Mouse (Mus musculus): ENCODE results near the gene Snd1.

Gene Snd1

DNA sequence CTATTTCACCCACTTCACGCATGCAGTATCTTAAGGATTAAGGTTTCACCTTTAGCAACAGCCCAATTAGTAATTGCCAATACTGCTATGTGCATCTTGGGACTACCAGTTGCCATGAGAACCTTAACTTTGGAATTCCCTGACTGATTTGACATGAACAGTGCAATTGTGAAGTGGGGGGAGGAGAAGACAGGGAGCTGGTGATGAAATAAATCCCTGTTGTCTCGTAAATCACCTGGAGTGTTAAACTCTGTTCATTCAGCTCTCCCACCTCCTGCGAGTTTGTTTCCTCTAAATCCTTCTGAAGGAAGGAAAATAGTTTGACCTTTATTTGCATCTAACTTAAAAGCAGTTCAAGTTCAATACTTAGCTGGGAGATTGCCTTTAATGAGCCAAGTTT, 286.8 kb downstream of the Snd1 start:
- DNase-seq: no peak

DNA sequence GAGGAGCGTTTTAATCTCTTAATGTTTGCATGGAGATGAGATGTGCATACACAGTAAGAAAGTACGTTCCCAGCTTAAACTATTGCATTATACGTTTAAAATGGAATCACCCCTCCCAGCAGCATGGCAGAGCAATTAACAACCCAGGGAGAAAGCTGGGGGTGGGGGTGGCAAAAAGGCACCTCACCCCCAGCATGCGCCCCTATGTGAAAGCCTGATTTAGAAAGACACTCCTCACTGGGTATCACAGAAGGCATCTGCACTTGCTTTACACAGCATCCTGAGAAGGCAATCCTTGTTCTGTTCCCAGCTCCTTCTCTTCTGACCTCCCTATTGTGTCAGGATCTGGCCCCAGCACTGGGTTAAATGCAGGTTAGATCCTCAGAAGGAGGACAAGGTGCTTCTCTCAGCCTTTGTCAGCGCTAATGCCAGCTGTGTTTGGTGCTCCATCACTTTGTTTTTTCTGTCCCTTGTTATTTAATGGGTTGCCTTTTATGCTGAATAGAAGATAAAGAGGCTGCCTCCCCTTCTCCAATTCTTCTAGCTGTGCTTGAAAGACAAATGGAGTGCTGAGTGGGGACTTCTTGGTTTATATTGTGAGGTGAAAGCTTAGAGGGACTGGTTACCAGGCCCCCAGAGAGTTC, 287.3 kb downstream of the Snd1 start:
- no peak for DNase-seq

- DNase-seq: no peak
These were observed 291.7 kb downstream of the Snd1 start for GRCm38 (mm10) chr6:28766622-28767021.

DNA sequence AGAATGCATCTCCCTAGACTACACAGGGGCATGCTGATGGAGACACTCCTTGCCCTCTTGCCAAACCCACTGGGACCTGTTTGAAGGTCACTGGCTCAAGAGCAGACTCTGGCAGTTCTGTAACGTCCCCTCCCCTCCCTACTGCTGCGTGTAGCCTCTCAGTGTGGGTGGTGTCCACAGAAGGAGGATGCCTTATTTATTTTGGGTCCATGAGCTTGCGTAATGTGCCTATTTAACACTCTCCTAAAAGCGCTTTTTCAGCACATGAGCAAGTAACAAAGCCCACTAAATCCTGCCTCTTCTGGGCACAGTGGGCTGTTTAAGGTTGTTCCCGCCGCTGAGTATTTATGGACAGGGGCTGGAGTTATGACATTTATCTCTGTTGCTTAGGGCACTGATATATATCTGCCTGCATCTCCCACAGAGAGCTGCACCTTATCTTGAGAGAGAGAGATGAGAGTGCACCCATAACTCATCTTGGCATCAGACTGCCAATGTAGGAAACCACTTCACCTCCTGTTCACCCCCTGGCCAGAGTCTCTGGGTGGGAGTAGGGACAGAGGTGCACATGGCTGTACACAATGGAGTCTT, 293.0 kb downstream of the Snd1 start:
- no peak for DNase-seq

- no peak for DNase-seq
These were observed 296.4 kb downstream of the Snd1 start for GRCm38 (mm10) chr6:28771331-28771730.

DNA sequence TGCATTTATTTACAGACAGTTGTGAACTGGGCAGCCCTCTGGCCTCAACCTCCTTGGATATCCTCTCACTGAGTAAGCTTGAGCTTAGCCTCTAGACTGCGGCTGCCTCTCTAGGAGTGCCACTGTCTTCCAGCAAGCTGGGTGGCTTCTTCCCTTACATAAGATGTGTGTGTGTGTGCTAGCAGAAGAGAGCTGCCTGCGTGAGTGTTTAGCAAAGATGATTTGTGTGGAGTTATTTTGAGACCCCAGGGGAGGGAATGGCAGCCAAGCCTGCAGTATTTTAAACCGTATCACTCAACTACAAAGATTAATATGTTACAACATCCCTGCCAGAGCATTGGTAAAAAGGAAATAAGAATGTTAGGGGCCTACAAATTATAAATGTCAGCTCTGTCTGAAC, 306.8 kb downstream of the Snd1 start:
- DNase-seq: peak; percentile 41

DNA sequence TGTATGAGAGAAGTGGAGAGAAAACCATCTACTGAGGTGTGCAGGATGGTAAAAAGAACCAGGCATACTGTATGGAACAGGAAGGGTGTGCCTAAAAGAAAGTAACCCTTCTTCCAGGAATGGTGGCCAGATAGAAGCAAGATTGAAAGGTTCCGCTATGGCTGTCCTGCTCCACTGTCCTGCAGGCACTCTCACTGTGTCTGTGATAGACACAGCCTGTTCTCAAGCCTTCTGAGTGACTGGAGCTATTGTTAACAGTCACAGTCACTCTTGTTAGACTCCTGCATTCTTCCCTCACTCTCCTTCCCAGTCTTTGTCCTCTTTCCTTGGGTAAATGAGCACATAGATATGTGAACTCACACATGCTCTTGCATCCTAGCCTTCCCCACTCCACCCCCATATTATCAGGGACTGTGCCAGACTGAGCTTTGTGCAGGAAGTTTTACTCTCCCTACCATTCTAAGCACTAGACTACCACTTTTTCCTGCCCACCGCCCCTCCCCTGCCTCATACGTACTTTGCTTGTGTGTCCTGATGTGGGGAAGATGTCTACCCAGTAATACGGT, 308.2 kb downstream of the Snd1 start:
- DNase-seq: no peak

DNA sequence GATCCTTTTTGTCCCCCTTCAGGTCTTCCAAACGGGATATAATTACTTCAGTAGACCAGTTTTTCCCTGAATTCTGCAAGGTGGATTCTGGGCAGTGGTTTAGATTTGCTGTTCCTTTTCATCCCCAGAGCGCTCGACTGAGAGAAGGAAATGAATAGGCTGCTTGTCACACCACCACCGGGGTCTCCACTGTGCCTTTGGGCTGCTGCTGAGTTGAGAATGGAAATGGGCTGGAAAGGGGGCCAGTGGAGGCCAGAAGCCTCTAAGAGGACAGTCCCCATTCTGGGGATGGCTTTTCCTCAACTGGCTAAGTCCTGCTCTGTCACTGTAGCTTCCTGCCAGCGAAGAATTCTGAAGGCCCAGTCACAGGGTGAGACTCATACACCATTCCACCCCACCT, 309.0 kb downstream of the Snd1 start:
- no peak for DNase-seq

DNA sequence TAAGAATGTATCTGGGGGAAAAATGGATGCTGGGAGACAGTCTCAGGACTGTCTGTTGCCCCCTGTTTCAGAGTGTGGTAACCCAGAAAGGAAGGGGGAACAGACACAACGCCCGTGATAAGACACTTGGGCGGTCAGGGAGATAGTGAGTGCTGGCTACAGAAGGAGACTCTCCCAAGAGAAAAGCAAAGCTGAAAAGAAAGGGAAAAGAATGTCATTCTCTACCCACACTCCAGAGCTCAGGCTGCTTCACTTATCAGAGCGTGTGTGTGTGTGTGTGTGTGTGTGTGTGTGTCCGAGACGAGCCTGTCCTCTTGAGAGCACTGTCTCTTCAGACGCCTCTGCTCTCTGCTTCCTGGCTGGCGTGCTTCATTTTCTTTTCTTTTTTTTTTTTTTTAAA, 310.8 kb downstream of the Snd1 start:
- DNase-seq: no peak

DNA sequence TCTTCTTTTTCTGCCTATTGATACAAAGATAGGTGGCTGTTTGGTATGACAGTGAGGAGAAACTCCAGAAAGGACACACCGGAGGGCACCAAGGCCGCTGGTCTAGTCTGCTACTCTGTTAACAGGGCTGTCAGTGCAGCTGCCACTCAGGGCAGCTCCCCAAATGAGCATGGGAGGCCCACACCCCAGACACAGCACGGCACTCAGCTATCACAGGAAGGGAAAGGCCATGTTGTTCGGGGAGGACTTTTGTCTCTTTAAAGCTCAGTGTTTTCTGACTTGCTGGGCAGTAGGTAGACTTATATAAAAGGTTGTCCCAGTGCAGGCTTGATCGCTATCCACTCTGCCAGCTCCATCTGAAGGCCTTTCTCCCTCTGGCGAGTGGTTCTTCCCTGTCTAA, 312.2 kb downstream of the Snd1 start:
- DNase-seq: no peak

GRCm38 (mm10) chr6:28789685-28790084, 314.7 kb downstream of the Snd1 start:
- no peak for DNase-seq

GRCm38 (mm10) chr6:28791183-28791582, 316.2 kb downstream of the Snd1 start:
- no peak for DNase-seq

GRCm38 (mm10) chr6:28791809-28792208, 316.9 kb downstream of the Snd1 start:
- no peak for DNase-seq

GRCm38 (mm10) chr6:28795380-28795779, 320.4 kb downstream of the Snd1 start:
- DNase-seq: no peak

GRCm38 (mm10) chr6:28795792-28796515, 321.0 kb downstream of the Snd1 start:
- DNase-seq: no peak

DNA sequence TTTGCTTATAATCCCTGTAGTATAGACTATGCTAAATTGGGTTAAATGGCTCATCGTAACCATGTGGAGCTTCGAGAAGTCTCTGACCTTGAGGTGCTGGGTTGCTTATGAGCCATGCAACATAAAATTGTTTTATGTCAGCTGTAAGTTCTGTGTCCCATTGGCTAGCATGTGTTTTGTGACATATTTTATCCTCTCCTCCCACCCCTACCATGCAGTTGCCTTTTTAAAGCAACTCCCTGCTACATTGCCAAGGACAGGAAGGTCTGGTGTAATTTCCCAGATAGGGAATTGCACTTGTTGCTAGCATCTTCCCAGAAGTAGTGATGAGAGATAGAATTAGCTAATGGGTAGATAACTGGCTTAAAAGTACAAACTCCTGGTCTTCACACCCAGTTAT, 324.9 kb downstream of the Snd1 start:
- no peak for DNase-seq

DNA sequence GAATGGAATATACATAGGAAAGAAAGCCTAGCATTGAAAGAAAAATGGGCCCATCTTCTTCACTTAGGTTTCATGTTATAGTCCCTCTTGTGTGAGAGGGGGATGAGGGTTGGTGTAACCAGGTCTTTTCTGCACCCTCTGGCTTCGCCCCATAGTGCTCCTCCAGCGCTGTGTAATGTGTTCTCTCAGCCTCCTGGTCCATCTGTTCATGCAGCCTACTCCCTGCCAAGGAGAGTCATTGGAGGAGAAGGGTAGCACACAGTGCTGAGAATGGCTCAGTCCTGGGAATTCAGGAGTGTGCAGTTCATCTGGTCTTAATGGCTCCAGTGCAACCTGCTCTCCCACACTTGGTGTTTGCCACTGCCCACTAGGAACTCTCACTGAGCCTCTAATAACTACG, 326.0 kb downstream of the Snd1 start:
- no peak for DNase-seq

GRCm38 (mm10) chr6:28803678-28804279, 328.8 kb downstream of the Snd1 start:
- DNase-seq: no peak

GRCm38 (mm10) chr6:28804751-28805150, 329.8 kb downstream of the Snd1 start:
- no peak for DNase-seq

GRCm38 (mm10) chr6:28813057-28813456, 338.1 kb downstream of the Snd1 start:
- no peak for DNase-seq

DNA sequence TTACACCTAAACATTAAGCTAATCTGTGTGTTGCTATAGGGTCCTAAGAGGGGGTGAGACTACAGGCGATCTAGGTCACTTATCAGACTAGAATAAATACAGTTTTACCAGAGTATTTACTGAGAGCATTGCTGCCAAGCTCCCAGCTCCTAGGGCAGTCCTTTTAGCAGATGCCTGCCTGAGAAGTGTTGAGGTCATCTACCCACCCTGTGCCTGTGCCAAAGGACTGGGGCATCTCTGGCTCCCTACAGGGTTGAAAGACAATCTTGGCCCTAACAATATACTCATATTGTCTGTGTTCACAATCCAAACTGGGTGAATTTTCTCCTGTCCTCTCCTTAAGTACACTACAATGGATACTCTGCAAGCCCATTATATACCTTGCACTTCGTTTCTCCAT, 340.0 kb downstream of the Snd1 start:
- DNase-seq: no peak

- DNase-seq: no peak
These were observed 342.1 kb downstream of the Snd1 start for GRCm38 (mm10) chr6:28817039-28817438.

GRCm38 (mm10) chr6:28819509-28820358, 344.8 kb downstream of the Snd1 start:
- DNase-seq: no peak
